Mouse (Mus musculus): ENCODE measurements at regions not wholly inside any gene's neighbourhood (a gene's known extent, or its start where the extent isn't known, plus 50 kb on each side); places are given as distances from the start of the nearest gene placed in this dataset.

GRCm38 (mm10) chr19:44626261-44626660 lies 63.6 kb downstream of the Hif1an start:
- no peak for DNase-seq (ENCODE audit: low spot score)

GRCm38 (mm10) chr19:44629705-44630104 lies 67.1 kb downstream of the Hif1an start:
- no peak for DNase-seq (ENCODE audit: low spot score)

GRCm38 (mm10) chr19:44631356-44632007 lies 68.8 kb downstream of the Hif1an start:
- DNase-seq (ENCODE audit: low spot score): no peak

GRCm38 (mm10) chr19:44637145-44637719 lies 74.6 kb downstream of the Hif1an start:
- DNase-seq (ENCODE audit: low spot score): no peak

GRCm38 (mm10) chr19:44640021-44640420 lies 77.4 kb downstream of the Hif1an start:
- DNase-seq (ENCODE audit: low spot score): no peak

GRCm38 (mm10) chr19:44640551-44640950 lies 77.9 kb downstream of the Hif1an start:
- DNase-seq (ENCODE audit: low spot score): no peak

- no peak for DNase-seq (ENCODE audit: low spot score)
These were observed 79.6 kb downstream of the Hif1an start for GRCm38 (mm10) chr19:44642294-44642693.

- no peak for DNase-seq (ENCODE audit: low spot score)
These were observed 81.7 kb downstream of the Hif1an start for GRCm38 (mm10) chr19:44644376-44644775.

- no peak for DNase-seq (ENCODE audit: low spot score)
These were observed 82.3 kb downstream of the Hif1an start for GRCm38 (mm10) chr19:44644929-44645328.

GRCm38 (mm10) chr19:44646548-44646947 lies 83.9 kb downstream of the Hif1an start:
- no peak for DNase-seq (ENCODE audit: low spot score)

GRCm38 (mm10) chr19:44649206-44649605 lies 86.6 kb downstream of the Hif1an start:
- no peak for DNase-seq (ENCODE audit: low spot score)

GRCm38 (mm10) chr19:44650841-44651240 lies 88.2 kb downstream of the Hif1an start:
- DNase-seq (ENCODE audit: low spot score): no peak

- no peak for DNase-seq (ENCODE audit: low spot score)
These were observed 89.0 kb downstream of the Hif1an start for GRCm38 (mm10) chr19:44651605-44652004.

- peak; percentile 41 for DNase-seq (ENCODE audit: low spot score)
These were observed 93.1 kb downstream of the Hif1an start for GRCm38 (mm10) chr19:44655719-44656118.

GRCm38 (mm10) chr19:44659316-44659715 lies 96.5 kb upstream of the Pax2 start:
- no peak for DNase-seq (ENCODE audit: low spot score)

- no peak for DNase-seq (ENCODE audit: low spot score)
These were observed 86.3 kb upstream of the Pax2 start for GRCm38 (mm10) chr19:44669535-44669958.

- no peak for DNase-seq (ENCODE audit: low spot score)
These were observed 81.1 kb upstream of the Pax2 start for GRCm38 (mm10) chr19:44674621-44675245.

GRCm38 (mm10) chr19:44676555-44677120 lies 79.2 kb upstream of the Pax2 start:
- DNase-seq (ENCODE audit: low spot score): no peak

- DNase-seq (ENCODE audit: low spot score): no peak
These were observed 78.5 kb upstream of the Pax2 start for GRCm38 (mm10) chr19:44677295-44677694.

- no peak for DNase-seq (ENCODE audit: low spot score)
These were observed 77.2 kb upstream of the Pax2 start for GRCm38 (mm10) chr19:44678686-44679085.

GRCm38 (mm10) chr19:44681675-44682074 lies 74.2 kb upstream of the Pax2 start:
- no peak for DNase-seq (ENCODE audit: low spot score)

GRCm38 (mm10) chr19:44683191-44683590 lies 72.7 kb upstream of the Pax2 start:
- DNase-seq (ENCODE audit: low spot score): no peak

GRCm38 (mm10) chr19:44684061-44684514 lies 71.8 kb upstream of the Pax2 start:
- no peak for DNase-seq (ENCODE audit: low spot score)

Data from ovary, postnatal 14 days (tissue).